Mouse (Mus musculus) C2C12 (cell line): ENCODE results near the gene Ankmy2.

Source experiments
- CTCF ChIP-seq: IDR thresholded peaks from one replicate; pipeline ENCODE4 v1.5.1; 2011; ENCODE audit not compliant: control insufficient read depth, insufficient read depth, insufficient read length
- MYOG ChIP-seq: IDR thresholded peaks from one replicate; pipeline ENCODE4 v1.6.1; 2011; ENCODE audit not compliant: control insufficient read depth, insufficient read length; ENCODE audit errors: extremely low read depth
- USF1 ChIP-seq: IDR thresholded peaks from one replicate; pipeline ENCODE4 v1.6.1; 2011; ENCODE audit warnings: low read depth, mild to moderate bottlenecking, control low read depth, moderate library complexity

GRCm38 (mm10) chr12:36135409-36135808 is 21.5 kb upstream of the Ankmy2 start:
- no peak for TF ChIP-seq CTCF
- TF ChIP-seq USF1 = no peak
- TF ChIP-seq MYOG = no peak
